Comparison of ENCODE assay signal across 10 mouse cellular contexts in genomic region chr7:81689116-81689681, GRCm38 (mm10). TPM values are rescaled to one million over a fixed set of nuclear protein-coding genes. Genes with fewer than 3 reads are reported as not detected.
A peak's percentile ranks its signal among the peaks of the same experiment; 100 is the strongest.
DNase-seq lines count a peak whose midpoint lies in the region; ATAC-seq and TF ChIP-seq lines count a peak whose summit lies in the region.
"Had no signal": no experiment of that assay in that cellular context is flagged by ENCODE, and none has a peak within 500 bp of the region (broad histone marks: within the 10 kb centered on the region; RNA-seq: fewer than 3 reads in every experiment).

No protein-coding gene starts in this region.

- no peak overlapping the region for H3K4me3 ChIP-seq in heart, embryonic 10.5 days
- H3K4me3 ChIP-seq in midbrain, postnatal 0 days (ENCODE audit: low read depth, low read length), result no peak overlapping the region
- no peak overlapping the region for H3K4me3 ChIP-seq in midbrain, embryonic 15.5 days

- 73% methylated on average over 8 of the region's 8 CpGs for WGBS in heart, embryonic 10.5 days
- 54% methylated on average over 8 of the region's 8 CpGs for WGBS in midbrain, postnatal 0 days
- WGBS in midbrain, embryonic 15.5 days, result 53% methylated on average over 8 of the region's 8 CpGs

- no peaks in the 10 kb centered on the region for H3K36me3 ChIP-seq in heart, embryonic 10.5 days
- H3K36me3 ChIP-seq in midbrain, postnatal 0 days (ENCODE audit: insufficient read depth, low read length), result no peaks in the 10 kb centered on the region
- H3K36me3 ChIP-seq in midbrain, embryonic 15.5 days (replicated peaks), result no peaks in the 10 kb centered on the region

- H3K9me3 ChIP-seq in heart, embryonic 10.5 days, result no peaks in the 10 kb centered on the region
- H3K9me3 ChIP-seq in midbrain, postnatal 0 days (ENCODE audit: low read length), result no peaks in the 10 kb centered on the region
- no peaks in the 10 kb centered on the region for H3K9me3 ChIP-seq in midbrain, embryonic 15.5 days

- intact Hi-C loops in heart, postnatal 10 days (cut with DNase I), result no loop called here

- no peak for DNase-seq in heart, embryonic 10.5 days (ENCODE audit: low spot score)
- DNase-seq in heart, adult 11 months, result no peak
- DNase-seq in midbrain, postnatal 0 days (ENCODE audit: low spot score), result peak; percentile 53
- peak; percentile 37 to 42 for DNase-seq in heart, postnatal 10 days
- DNase-seq in retina, postnatal 1 day, result peak; percentile 83
- no peak for DNase-seq in layer of hippocampus, postnatal 25 days (ENCODE audit: extremely low spot score in 1 of 2, low spot score in 1 of 2)
- DNase-seq in urinary bladder, adult 18-20 months (ENCODE audit: low spot score in 2 of 2), result no peak
- DNase-seq: kidney, adult 2 months; thymus, postnatal 25 days had no signal

- ATAC-seq in midbrain, postnatal 0 days (ENCODE audit: low FRiP score), result no peak
- no peak for ATAC-seq in midbrain, embryonic 15.5 days (replicated peaks)

- H3K4me1 ChIP-seq in heart, embryonic 10.5 days, result peaks cover 85% of the 10 kb centered on the region
- 0 out of 2 replicates have a peak, but pooled peaks cover 3% of the 10 kb centered on the region for H3K4me1 ChIP-seq in midbrain, postnatal 0 days (ENCODE audit: insufficient read depth, low read length)
- H3K4me1 ChIP-seq in midbrain, embryonic 15.5 days, result peaks cover 10% of the 10 kb centered on the region

- H3K27ac ChIP-seq in heart, embryonic 10.5 days, result peak overlapping the region; percentile 82
- H3K27ac ChIP-seq in midbrain, postnatal 0 days (ENCODE audit: low read depth, low read length), result no peak overlapping the region
- no peak overlapping the region for H3K27ac ChIP-seq in midbrain, embryonic 15.5 days

- no peaks in the 10 kb centered on the region for H3K27me3 ChIP-seq in heart, embryonic 10.5 days (ENCODE audit: insufficient read depth, poor library complexity, severe bottlenecking)
- no peaks in the 10 kb centered on the region for H3K27me3 ChIP-seq in midbrain, postnatal 0 days (ENCODE audit: insufficient read depth, low read length)
- H3K27me3 ChIP-seq in midbrain, embryonic 15.5 days (replicated peaks), result no peaks in the 10 kb centered on the region

- H3K9ac ChIP-seq in midbrain, postnatal 0 days (replicated peaks; ENCODE audit: low read length, poor library complexity, severe bottlenecking), result no peak overlapping the region
- no peak overlapping the region for H3K9ac ChIP-seq in midbrain, embryonic 15.5 days

- no peak for TF ChIP-seq CTCF in midbrain, postnatal 0 days (IDR thresholded peaks at IDR 0.05)

- H3K4me2 ChIP-seq in midbrain, postnatal 0 days (ENCODE audit: low read depth, low read length, poor library complexity, severe bottlenecking), result no peak overlapping the region
- H3K4me2 ChIP-seq in midbrain, embryonic 15.5 days, result no peak overlapping the region

RNA-seq across cellular contexts. Expression of gene Homer2, which starts 18.1 kb away (rescaled TPM):
- polyA plus RNA-seq in heart, embryonic 10.5 days (2016; fragmentation: Nextera tagmentation; extraction: Ambion mirVana), result 119 and 154 TPM in 2 replicates
- 23.7 and 25.6 TPM in 2 replicates for total RNA-seq in midbrain, postnatal 0 days (2014; rRNA removed)
- polyA plus RNA-seq in midbrain, postnatal 0 days (2015; fragmentation: Nextera tagmentation; extraction: Ambion mirVana), result 23.5 and 29.5 TPM in 2 replicates
- polyA plus RNA-seq in midbrain, embryonic 15.5 days (2015; fragmentation: Nextera tagmentation; extraction: Ambion mirVana), result 21.8 and 24.6 TPM in 2 replicates
- total RNA-seq in heart, postnatal 10 days (2021), result 10 to 100 TPM; 58.8 to 59.7 TPM
- 10 to 100 TPM; 82.2 to 99.1 TPM for total RNA-seq in layer of hippocampus, postnatal 25 days (2021)

Comparison
In these comparisons a context has a peak if more than half of its experiments do, and no peak if none do; other contexts are left out.
1. DNase-seq: peak in midbrain, postnatal 0 days (single experiment), heart, postnatal 10 days (2 of 2) and retina, postnatal 1 day (single experiment); none in heart, embryonic 10.5 days (single experiment), heart, adult 11 months (single experiment), layer of hippocampus, postnatal 25 days (0 of 2) and urinary bladder, adult 18-20 months (0 of 2).